Mouse (Mus musculus) kidney, embryonic 16.5 days (tissue): Measurements from ENCODE around the gene Uba2. TPM values are rescaled to one million over a fixed set of nuclear protein-coding genes. Genes with fewer than 3 reads are reported as not detected.

ENCODE experiments used
- ATAC-seq: fragments of 200-750 bp; cut with Nextera tagmentation; 2 replicates; pipeline ENCODE4 v1.8.0; 2017; ENCODE audit warnings: moderate TSS enrichment; ENCODE audit not compliant: low FRiP score, low TSS enrichment
- H3K27ac ChIP-seq: fragments of 300-500 bp; sonication (generic); 2 replicates; pipeline ENCODE4 v1.5.1; 2014; ENCODE audit warnings: low read length
- H3K27me3 ChIP-seq: fragments of 300-500 bp; sonication (generic); 2 replicates; pipeline ENCODE4 v1.6.1; 2014; ENCODE audit warnings: low read length, control low read depth, mixed read lengths; ENCODE audit not compliant: insufficient read depth
- H3K36me3 ChIP-seq: fragments of 300-500 bp; sonication (generic); 2 replicates; pipeline ENCODE4 v1.6.1; 2014; ENCODE audit warnings: low read length, control low read depth, mixed read lengths; ENCODE audit not compliant: insufficient read depth
- H3K4me1 ChIP-seq: fragments of 300-500 bp; sonication (generic); 2 replicates; pipeline ENCODE4 v1.6.1; 2014; ENCODE audit warnings: low read length, control low read depth, mixed read lengths; ENCODE audit not compliant: insufficient read depth
- H3K4me2 ChIP-seq: fragments of 300-500 bp; sonication (generic); replicated peaks from 2 replicates; pipeline ENCODE4 v1.6.1; 2014; ENCODE audit warnings: low read depth, low read length
- H3K4me3 ChIP-seq: fragments of 300-500 bp; sonication (generic); 2 replicates; pipeline ENCODE4 v1.5.1; 2014; ENCODE audit warnings: mild to moderate bottlenecking, low read length
- H3K9ac ChIP-seq: fragments of 300-500 bp; sonication (generic); replicated peaks from 2 replicates; pipeline ENCODE4 v1.6.1; 2014; ENCODE audit warnings: low read length
- H3K9me3 ChIP-seq: fragments of 300-500 bp; sonication (generic); 2 replicates; pipeline ENCODE4 v1.6.1; 2016; ENCODE audit warnings: low read length, control low read depth
- WGBS: fragments of 180-500 bp; shearing (Covaris S2); extraction: QIAGEN DNeasy Blood & Tissue Kit; methylation state at CpG from one replicate; pipeline ENCODE4 v1.1.7; 2014; 5-methylcytosine and 5-hydroxymethylcytosine counted together
- polyA plus RNA-seq: library from polyadenylated mRNA; unstranded; fragments of >200 nt; fragmentation: Nextera tagmentation; extraction: Ambion mirVana; gene quantifications from 2 replicates; pipeline ENCODE4 v1.2.1, GENCODE M21; 2015

Gene Uba2
- polyA plus RNA-seq, 1 experiment from 2014 or later: 212 TPM

GRCm38 (mm10) chr7:34168470-34169251 is 738 bp downstream of the Uba2 start:
- Histone ChIP-seq H3K4me2 (peak overlapping the region; percentile 85), H3K9ac (peak overlapping the region; percentile 95), H3K27me3 (no peaks in the 10 kb centered on the region), H3K36me3 (peaks cover 21% of the 10 kb centered on the region), H3K4me3 (peak overlapping the region; percentile 98), H3K9me3 (no peaks in the 10 kb centered on the region), H3K4me1 (peaks cover 10% of the 10 kb centered on the region), H3K27ac (peak overlapping the region; percentile 93)
- peak; percentile 96 for ATAC-seq
- WGBS: 10% methylated on average over 30 of the region's 30 CpGs

GRCm38 (mm10) chr7:34167766-34168469 is 1.5 kb downstream of the Uba2 start:
- under 1% methylated on average over 51 of the region's 54 CpGs for WGBS
- ATAC-seq: peak; percentile 25

GRCm38 (mm10) chr7:34166850-34167249 is 2.5 kb downstream of the Uba2 start:
- WGBS: 49% methylated on average over 4 of the region's 4 CpGs
- H3K4me3 ChIP-seq: 0 out of 2 replicates have a peak overlapping the region, but pooled peaks have one; percentile 16
- peak overlapping the region; percentile 40 for H3K4me2 ChIP-seq
- no peak overlapping the region for H3K27ac ChIP-seq
- H3K9ac ChIP-seq: no peak overlapping the region
- peaks cover 10% of the 10 kb centered on the region for H3K4me1 ChIP-seq
- peaks cover 39% of the 10 kb centered on the region for H3K36me3 ChIP-seq
- ATAC-seq: no peak
- no peaks in the 10 kb centered on the region for H3K9me3 ChIP-seq
- H3K27me3 ChIP-seq: no peaks in the 10 kb centered on the region

More at GRCm38 (mm10) chr7:34167766-34168469, 1.5 kb downstream of the Uba2 start:
- H3K27ac ChIP-seq: peak overlapping the region; percentile 93
- peaks cover 29% of the 10 kb centered on the region for H3K36me3 ChIP-seq
- peak overlapping the region; percentile 98 for H3K4me3 ChIP-seq
- peak overlapping the region; percentile 85 for H3K4me2 ChIP-seq
- peak overlapping the region; percentile 95 for H3K9ac ChIP-seq
- H3K4me1 ChIP-seq: peaks cover 10% of the 10 kb centered on the region
- H3K9me3 ChIP-seq: no peaks in the 10 kb centered on the region
- no peaks in the 10 kb centered on the region for H3K27me3 ChIP-seq

- Histone ChIP-seq H3K36me3 (peaks cover 47% of the 10 kb centered on the region), H3K27me3 (no peaks in the 10 kb centered on the region), H3K4me3 (no peak overlapping the region), H3K4me2 (no peak overlapping the region), H3K27ac (no peak overlapping the region), H3K4me1 (peaks cover 10% of the 10 kb centered on the region), H3K9ac (no peak overlapping the region), H3K9me3 (no peaks in the 10 kb centered on the region)
- 83% methylated on average over 3 of the region's 3 CpGs for WGBS
- ATAC-seq: no peak
These were observed 3.4 kb downstream of the Uba2 start for GRCm38 (mm10) chr7:34165999-34166398.

GRCm38 (mm10) chr7:34164671-34165070 is 4.7 kb downstream of the Uba2 start:
- Histone ChIP-seq H3K9ac (no peak overlapping the region), H3K9me3 (no peaks in the 10 kb centered on the region), H3K27me3 (no peaks in the 10 kb centered on the region), H3K27ac (no peak overlapping the region), H3K4me3 (no peak overlapping the region), H3K4me1 (peaks cover 10% of the 10 kb centered on the region), H3K4me2 (no peak overlapping the region), H3K36me3 (peaks cover 59% of the 10 kb centered on the region)
- ATAC-seq: no peak
- WGBS: 90% methylated on average over 7 of the region's 7 CpGs

- no peak overlapping the region for H3K9ac ChIP-seq
- H3K4me3 ChIP-seq: no peak overlapping the region
- ATAC-seq: no peak
- no peak overlapping the region for H3K4me2 ChIP-seq
- WGBS: 89% methylated on average over 3 of the region's 3 CpGs
- no peaks in the 10 kb centered on the region for H3K27me3 ChIP-seq
- H3K9me3 ChIP-seq: no peaks in the 10 kb centered on the region
- H3K4me1 ChIP-seq: no peaks in the 10 kb centered on the region
- peaks cover 95% of the 10 kb centered on the region for H3K36me3 ChIP-seq
- H3K27ac ChIP-seq: no peak overlapping the region
These were observed 10.2 kb downstream of the Uba2 start for GRCm38 (mm10) chr7:34159167-34159566.

GRCm38 (mm10) chr7:34157994-34158393 is 11.4 kb downstream of the Uba2 start:
- 95% methylated on average over 3 of the region's 3 CpGs for WGBS
- ATAC-seq: no peak
- H3K4me1 ChIP-seq: no peaks in the 10 kb centered on the region
- no peaks in the 10 kb centered on the region for H3K9me3 ChIP-seq
- no peak overlapping the region for H3K9ac ChIP-seq
- H3K36me3 ChIP-seq: peaks cover 94% of the 10 kb centered on the region
- no peak overlapping the region for H3K27ac ChIP-seq
- H3K27me3 ChIP-seq: no peaks in the 10 kb centered on the region
- H3K4me3 ChIP-seq: no peak overlapping the region
- no peak overlapping the region for H3K4me2 ChIP-seq

- Histone ChIP-seq H3K36me3 (peaks cover 98% of the 10 kb centered on the region), H3K27me3 (no peaks in the 10 kb centered on the region), H3K27ac (no peak overlapping the region), H3K9me3 (peaks cover 5% of the 10 kb centered on the region), H3K9ac (no peak overlapping the region), H3K4me3 (no peak overlapping the region), H3K4me2 (no peak overlapping the region), H3K4me1 (no peaks in the 10 kb centered on the region)
- ATAC-seq: no peak
- 91% methylated on average over 4 of the region's 4 CpGs for WGBS
These were observed 22.2 kb downstream of the Uba2 start for GRCm38 (mm10) chr7:34147193-34147592.

- 96% methylated on average over 13 of the region's 13 CpGs for WGBS
- no peaks in the 10 kb centered on the region for H3K9me3 ChIP-seq
- peaks cover 66% of the 10 kb centered on the region for H3K36me3 ChIP-seq
- H3K9ac ChIP-seq: no peak overlapping the region
- no peak overlapping the region for H3K4me3 ChIP-seq
- H3K4me2 ChIP-seq: no peak overlapping the region
- H3K27me3 ChIP-seq: no peaks in the 10 kb centered on the region
- no peak overlapping the region for H3K27ac ChIP-seq
- no peak for ATAC-seq
- H3K4me1 ChIP-seq: no peaks in the 10 kb centered on the region
These were observed 28.3 kb downstream of the Uba2 start for GRCm38 (mm10) chr7:34141123-34141522.

GRCm38 (mm10) chr7:34139493-34139892 is 29.9 kb downstream of the Uba2 start:
- no peak overlapping the region for H3K4me2 ChIP-seq
- 86% methylated on average over 6 of the region's 6 CpGs for WGBS
- H3K36me3 ChIP-seq: peaks cover 50% of the 10 kb centered on the region

More at GRCm38 (mm10) chr7:34139493-34139892, 29.9 kb downstream of the Uba2 start:
- no peak overlapping the region for H3K4me3 ChIP-seq
- no peaks in the 10 kb centered on the region for H3K9me3 ChIP-seq
- H3K9ac ChIP-seq: no peak overlapping the region
- peak; percentile 46; the same call in 1 of the 2 replicates for ATAC-seq
- no peaks in the 10 kb centered on the region for H3K27me3 ChIP-seq
- H3K27ac ChIP-seq: no peak overlapping the region
- no peaks in the 10 kb centered on the region for H3K4me1 ChIP-seq
